Mouse (Mus musculus) ES-Bruce4 (cell line): Measurements from ENCODE around the gene Nrxn3. TPM values are rescaled to one million over a fixed set of nuclear protein-coding genes. Genes with fewer than 3 reads are reported as not detected.

Experiments
- H3K27ac ChIP-seq: 2 replicates; pipeline ENCODE4 v1.5.1; 2012; ENCODE audit warnings: low read length, inconsistent platforms; ENCODE audit not compliant: insufficient read depth
- H3K27me3 ChIP-seq: 2 replicates; pipeline ENCODE4 v1.6.1; 2012; ENCODE audit warnings: mild to moderate bottlenecking, low read length, inconsistent platforms; ENCODE audit not compliant: control insufficient read depth, poor library complexity, insufficient read depth, severe bottlenecking
- H3K36me3 ChIP-seq: 2 replicates; pipeline ENCODE4 v1.6.1; 2012; ENCODE audit warnings: inconsistent platforms, mild to moderate bottlenecking, low read length, moderate library complexity; ENCODE audit not compliant: control insufficient read depth, poor library complexity, insufficient read depth, severe bottlenecking
- H3K4me1 ChIP-seq: one replicate; pipeline ENCODE4 v1.8.1; 2011; ENCODE audit warnings: low read length; ENCODE audit not compliant: control insufficient read depth, insufficient read depth
- H3K4me3 ChIP-seq: 2 replicates; pipeline ENCODE4 v1.5.1; 2011; ENCODE audit warnings: low read depth, mild to moderate bottlenecking, low read length
- H3K9ac ChIP-seq: 2 replicates; pipeline ENCODE4 v1.6.1; 2012; ENCODE audit warnings: low read depth, mild to moderate bottlenecking, inconsistent platforms; ENCODE audit not compliant: poor library complexity, severe bottlenecking
- H3K9me3 ChIP-seq: replicated peaks from 2 replicates; pipeline ENCODE4 v1.6.1; 2012; ENCODE audit warnings: mild to moderate bottlenecking, low read length, inconsistent platforms; ENCODE audit not compliant: control insufficient read depth, poor library complexity, insufficient read depth, severe bottlenecking
- CTCF ChIP-seq: IDR thresholded peaks from one replicate; pipeline ENCODE4 v1.8.1; 2011; ENCODE audit warnings: low read depth, low read length
- EP300 ChIP-seq: IDR thresholded peaks from 2 replicates; pipeline ENCODE4 v1.6.1; 2011; ENCODE audit warnings: low read depth, low read length; ENCODE audit not compliant: insufficient read depth
- POLR2A ChIP-seq: IDR thresholded peaks from one replicate; pipeline ENCODE4 v1.8.1; 2011; ENCODE audit warnings: low read length; ENCODE audit not compliant: insufficient read depth
- polyA plus RNA-seq: library from polyadenylated mRNA; stranded (reverse); fragments of >200 nt; gene quantifications from 2 replicates; pipeline ENCODE4 v1.2.4, GENCODE M21; 2011; ENCODE audit warnings: low read depth; ENCODE audit not compliant: missing spikeins, insufficient read depth, insufficient read length

Nrxn3 gene
- polyA plus RNA-seq, 1 experiment, result not detected

- Histone ChIP-seq H3K9ac (no peak overlapping the region), H3K4me3 (no peak overlapping the region), H3K27me3 (no peaks in the 10 kb centered on the region), H3K27ac (no peak overlapping the region), H3K4me1 (no peaks in the 10 kb centered on the region), H3K36me3 (no peaks in the 10 kb centered on the region), H3K9me3 (no peaks in the 10 kb centered on the region)
- TF ChIP-seq EP300, result no peak
- no peak for TF ChIP-seq CTCF
Observed at GRCm38 (mm10) chr12:88949870-88950269, 227.2 kb downstream of the Nrxn3 start.

DNA sequence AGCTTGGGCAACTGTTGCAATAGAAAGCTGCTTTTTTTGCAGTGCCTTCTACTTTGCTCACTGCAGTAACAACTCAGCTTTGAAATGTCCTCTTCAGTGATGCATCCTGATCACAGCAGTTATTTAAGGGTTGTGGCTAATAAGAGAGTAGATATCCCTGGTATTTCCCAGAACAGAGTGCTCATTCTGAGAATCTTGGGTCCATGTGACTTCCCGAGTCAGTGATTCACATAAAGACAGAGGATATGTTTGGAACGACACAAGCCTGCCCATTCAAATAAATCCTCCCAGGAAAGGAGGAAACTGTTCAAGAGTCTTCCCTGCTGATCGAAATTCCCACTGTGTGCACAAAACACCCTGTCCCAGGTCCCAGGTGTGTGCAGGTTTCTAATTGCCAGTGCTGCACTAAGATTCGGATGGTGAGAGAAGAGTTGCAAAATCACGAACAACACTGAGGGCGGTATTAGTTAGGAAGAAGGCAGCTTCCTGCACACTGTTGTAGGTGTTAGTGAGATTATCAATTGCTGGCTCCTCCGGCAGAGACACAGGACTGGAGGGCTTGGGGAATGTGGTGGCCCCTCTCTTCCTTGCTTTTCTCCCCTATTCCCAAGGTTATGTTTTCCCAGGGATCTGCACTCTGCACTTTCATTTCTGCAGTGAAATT, 230.4 kb downstream of the Nrxn3 start:
- H3K4me3 ChIP-seq, result no peak overlapping the region
- no peaks in the 10 kb centered on the region for H3K9me3 ChIP-seq
- no peak overlapping the region for H3K27ac ChIP-seq
- no peaks in the 10 kb centered on the region for H3K36me3 ChIP-seq
- TF ChIP-seq POLR2A, result no peak
- no peak for TF ChIP-seq EP300
- no peak for TF ChIP-seq CTCF
- no peaks in the 10 kb centered on the region for H3K27me3 ChIP-seq
- H3K4me1 ChIP-seq, result no peaks in the 10 kb centered on the region
- no peak overlapping the region for H3K9ac ChIP-seq

DNA sequence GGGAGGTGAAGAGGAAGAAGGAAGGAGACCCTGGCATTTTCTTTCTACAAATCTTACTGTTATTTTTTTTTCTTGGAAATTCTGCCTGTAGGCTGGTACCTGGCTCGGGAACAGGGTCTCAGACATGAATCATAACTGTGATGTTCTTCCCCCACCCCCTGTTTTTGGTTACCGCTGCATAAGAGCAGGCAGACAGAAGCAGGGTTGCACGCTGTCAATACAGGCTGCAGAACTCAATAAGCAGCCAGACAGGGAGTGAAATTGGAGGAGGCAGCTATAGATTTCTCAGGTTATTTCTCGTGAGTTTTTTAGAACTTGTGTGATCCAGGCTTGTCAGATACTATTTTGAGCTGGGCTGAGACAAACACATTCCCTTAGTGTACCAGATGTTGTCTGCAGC, 231.1 kb downstream of the Nrxn3 start:
- TF ChIP-seq CTCF (no peak), POLR2A (no peak)
- H3K4me3 ChIP-seq, result no peak overlapping the region
- H3K36me3 ChIP-seq, result no peaks in the 10 kb centered on the region
- H3K9ac ChIP-seq, result no peak overlapping the region
- H3K9me3 ChIP-seq, result no peaks in the 10 kb centered on the region
- no peaks in the 10 kb centered on the region for H3K4me1 ChIP-seq
- H3K27ac ChIP-seq, result no peak overlapping the region
- no peaks in the 10 kb centered on the region for H3K27me3 ChIP-seq

DNA sequence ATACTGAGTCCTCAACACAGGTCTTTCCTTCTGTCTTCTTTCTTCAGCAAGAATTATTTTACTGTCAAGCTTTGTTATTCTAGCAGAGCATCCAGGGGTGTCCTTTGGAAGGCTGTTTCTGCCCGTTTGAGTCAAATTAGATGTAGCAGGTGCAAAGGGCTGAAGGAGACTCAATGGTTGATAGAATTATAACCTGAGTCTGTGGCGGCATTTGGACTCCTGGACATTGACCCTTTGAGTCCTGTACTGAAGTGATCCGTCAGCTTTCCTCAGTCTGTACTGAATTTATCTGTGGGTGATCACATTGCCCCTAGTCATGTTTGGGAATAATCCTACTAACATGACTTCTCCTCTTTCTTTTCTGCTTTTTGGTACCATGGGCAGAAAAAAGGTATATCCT, 234.8 kb downstream of the Nrxn3 start:
- no peak overlapping the region for H3K27ac ChIP-seq
- no peak overlapping the region for H3K9ac ChIP-seq
- H3K27me3 ChIP-seq, result no peaks in the 10 kb centered on the region
- TF ChIP-seq EP300 (no peak), CTCF (no peak), POLR2A (no peak)
- H3K4me3 ChIP-seq, result no peak overlapping the region
- no peaks in the 10 kb centered on the region for H3K36me3 ChIP-seq
- no peaks in the 10 kb centered on the region for H3K4me1 ChIP-seq
- no peaks in the 10 kb centered on the region for H3K9me3 ChIP-seq

DNA sequence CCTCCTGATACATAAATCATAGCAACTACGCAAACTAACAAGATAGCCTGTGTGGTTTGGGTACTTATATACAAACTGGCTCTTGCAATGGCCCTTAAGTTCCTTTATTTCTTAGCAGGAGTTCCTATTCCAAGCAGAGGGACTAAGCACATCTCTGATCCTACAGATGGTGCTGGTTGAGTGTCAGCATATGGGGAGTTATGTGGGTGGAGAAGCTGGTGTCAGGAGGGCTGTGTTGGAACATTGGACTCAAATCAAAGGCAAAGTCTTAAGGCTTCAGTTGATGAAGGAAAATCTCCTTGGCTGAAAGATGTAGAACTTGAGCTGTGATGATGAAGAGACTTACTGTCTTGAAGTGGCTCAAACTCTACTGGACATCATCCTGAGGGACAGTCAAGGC, 238.1 kb downstream of the Nrxn3 start:
- H3K4me1 ChIP-seq, result no peaks in the 10 kb centered on the region
- no peaks in the 10 kb centered on the region for H3K9me3 ChIP-seq
- no peaks in the 10 kb centered on the region for H3K36me3 ChIP-seq
- no peaks in the 10 kb centered on the region for H3K27me3 ChIP-seq
- H3K27ac ChIP-seq, result no peak overlapping the region
- no peak for TF ChIP-seq EP300
- no peak for TF ChIP-seq CTCF
- no peak for TF ChIP-seq POLR2A
- no peak overlapping the region for H3K9ac ChIP-seq
- H3K4me3 ChIP-seq, result no peak overlapping the region

GRCm38 (mm10) chr12:88966329-88966728, 243.7 kb downstream of the Nrxn3 start:
- H3K27me3 ChIP-seq, result no peaks in the 10 kb centered on the region
- no peak for TF ChIP-seq CTCF
- no peak for TF ChIP-seq EP300
- TF ChIP-seq POLR2A, result no peak
- no peak overlapping the region for H3K9ac ChIP-seq
- no peak overlapping the region for H3K27ac ChIP-seq
- no peaks in the 10 kb centered on the region for H3K4me1 ChIP-seq
- H3K9me3 ChIP-seq, result no peaks in the 10 kb centered on the region
- H3K36me3 ChIP-seq, result no peaks in the 10 kb centered on the region
- H3K4me3 ChIP-seq, result no peak overlapping the region
